Mouse (Mus musculus) T-helper 17 cell (primary cell): ENCODE results near the gene Rpl41.

ENCODE experiments used
- in situ Hi-C, 2 experiments: fragments of 300-600 bp; cut with MboI, MseI; formaldehyde crosslinking; loops; 1 replicate in 1 of 2; 2 replicates in 1 of 2; pipeline ENCODE4 v1.15.1; 2025; ENCODE audit warnings: high pct_unique_total_duplicates in 2 of 2

Rpl41 gene

GRCm38 (mm10) chr10:128499116-128499671 is 49.9 kb downstream of the Rpl41 start:
- in situ Hi-C loops = loop anchor here in 1 of 2 experiments (25.0 kb wide), 1 partner anchor 837 kb away; the partner anchor contains the start of genes Nab2 and Nemp1

GRCm38 (mm10) chr10:128498590-128498989 is 50.5 kb downstream of the Rpl41 start, which contains the start of gene Myl6b:
Gene Myl6b, minus strand, starts transcription at chr10:128498685.
- in situ Hi-C loops = loop anchor here in 1 of 2 experiments (25.0 kb wide), 1 partner anchor 836 kb away; the partner anchor contains the start of genes Nab2 and Nemp1
